Mouse (Mus musculus) gastrocnemius, postnatal 10 days (tissue): ENCODE data around the gene Olfr91. TPM values are rescaled to one million over a fixed set of nuclear protein-coding genes. Genes with fewer than 3 reads are reported as not detected.
"Not testable (repeated sequence)": the region's sequence is repeated elsewhere in the genome, so short reads cannot be mapped to it uniquely, and the experiment has no call there.

Source experiments
- DNase-seq: peaks from one replicate; pipeline ENCODE4 v3.0.0; 2021; ENCODE audit warnings: mixed read lengths
- long read RNA-seq, 2 experiments: library from polyadenylated mRNA; stranded (forward); transcript quantifications; one replicate each; pipeline ENCODE4 v2.0.0; 2021
- total RNA-seq, 2 experiments: library from RNA; stranded (reverse); gene quantifications; 2 replicates each; pipeline ENCODE4 v1.2.3; 2021

Gene Olfr91
- total RNA-seq, result not detected
- long read RNA-seq, experiment 1, result 0 reads
- long read RNA-seq, experiment 2, result 0 reads

DNA sequence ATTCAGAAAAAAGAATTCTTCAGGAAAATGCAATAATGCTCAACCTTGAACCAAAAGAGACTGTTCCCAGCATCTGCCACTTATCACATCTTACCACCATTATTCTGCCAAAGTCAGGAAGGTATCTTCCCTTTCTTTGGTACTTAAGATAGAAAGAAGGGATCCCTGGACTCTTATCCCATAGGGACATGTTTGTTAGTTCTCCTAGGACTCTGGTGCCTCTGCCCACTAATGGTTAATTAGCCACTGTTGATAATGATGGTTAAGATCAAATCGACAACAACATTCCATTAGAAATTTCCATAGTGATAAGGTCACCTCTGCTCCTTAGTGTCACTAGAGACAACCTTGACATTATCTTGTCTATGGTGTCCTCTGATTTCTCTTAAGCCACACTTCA, at the start of gene Olfr91:
Gene Olfr91 (minus strand): TSS at position 101 of the 400 bp plus-strand sequence.
- no peak for DNase-seq

DNA sequence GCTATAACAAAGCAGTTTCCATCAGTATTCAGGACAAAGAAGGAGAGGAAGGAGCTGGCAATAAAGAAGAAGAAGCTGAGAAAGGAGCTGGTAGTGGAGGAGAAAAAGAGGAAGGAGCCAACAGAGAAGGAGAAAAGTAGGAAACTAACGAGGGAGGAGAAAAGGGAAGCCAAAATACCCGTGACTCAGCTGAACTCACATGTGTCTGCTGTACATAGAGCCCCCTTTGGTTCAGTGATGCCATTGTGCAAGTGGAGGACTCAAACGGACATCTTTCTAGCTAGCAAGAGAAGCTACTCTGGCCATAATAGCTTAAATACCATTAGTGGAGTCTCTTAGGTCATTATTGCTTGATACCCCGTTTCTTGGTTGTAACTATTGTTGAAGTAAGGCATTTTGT, 33.3 kb upstream of the Olfr91 start:
- not testable (repeated sequence) for DNase-seq

DNA sequence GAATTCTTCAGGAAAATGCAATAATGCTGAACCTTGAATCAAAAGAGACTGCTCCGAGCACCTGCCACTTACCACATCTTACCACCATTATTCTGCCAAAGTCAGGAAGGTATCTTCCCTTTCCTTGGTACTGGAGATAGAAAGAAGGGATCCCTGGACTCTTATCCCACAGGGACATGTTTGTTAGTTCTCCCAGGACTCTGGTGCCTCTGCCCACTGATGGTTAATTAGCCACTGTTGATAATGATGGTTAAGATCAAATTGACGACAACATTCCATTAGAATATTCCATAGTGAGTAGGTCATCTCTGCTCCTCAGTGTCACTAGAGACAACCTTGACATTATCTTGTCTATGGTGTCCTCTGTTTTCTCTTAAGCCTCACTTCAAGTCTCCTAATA, 21.9 kb upstream of the Olfr91 start, which contains the start of gene Olfr92:
Gene Olfr92 (minus strand): TSS at position 101 of the 400 bp plus-strand sequence.
- no peak for DNase-seq

DNA sequence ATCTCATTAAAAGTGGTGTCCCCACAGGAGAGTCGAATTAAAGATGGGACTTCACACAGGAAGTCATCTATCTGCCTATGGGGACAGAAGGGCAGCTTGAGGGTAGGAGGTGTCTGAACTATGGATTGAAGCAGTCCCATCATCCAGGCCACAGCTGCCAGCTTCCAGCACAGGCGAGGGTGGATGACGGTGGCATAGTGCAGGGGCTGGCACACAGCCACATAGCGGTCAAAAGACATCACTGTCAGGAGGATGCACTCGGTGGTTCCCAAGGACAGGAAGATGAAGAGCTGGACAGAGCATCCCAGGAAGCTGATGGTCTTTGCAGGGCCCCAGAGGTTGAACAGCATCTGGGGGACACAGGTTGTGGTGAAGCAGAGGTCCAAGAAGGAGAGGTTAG, 4.8 kb downstream of the Olfr91 start:
- no peak for DNase-seq

DNA sequence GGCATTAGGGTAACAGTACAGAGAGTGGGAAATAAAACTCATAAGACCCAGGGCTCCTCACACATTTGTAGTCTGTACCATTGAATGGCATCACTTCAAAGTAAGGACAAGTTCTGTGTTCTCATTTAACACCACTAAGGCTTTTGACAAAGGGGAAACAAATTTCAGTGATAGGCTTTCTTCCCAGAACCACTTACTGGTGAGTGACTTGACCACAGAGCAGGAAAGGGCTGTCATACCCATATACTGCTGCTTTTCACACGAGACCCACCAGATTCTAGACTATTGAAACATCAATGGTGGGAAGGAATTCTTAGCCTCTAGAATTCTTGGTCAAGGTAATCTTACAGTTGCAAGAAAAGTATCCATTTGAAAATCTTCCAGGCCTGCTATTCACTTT, 5.9 kb downstream of the Olfr91 start:
- no peak for DNase-seq

DNA sequence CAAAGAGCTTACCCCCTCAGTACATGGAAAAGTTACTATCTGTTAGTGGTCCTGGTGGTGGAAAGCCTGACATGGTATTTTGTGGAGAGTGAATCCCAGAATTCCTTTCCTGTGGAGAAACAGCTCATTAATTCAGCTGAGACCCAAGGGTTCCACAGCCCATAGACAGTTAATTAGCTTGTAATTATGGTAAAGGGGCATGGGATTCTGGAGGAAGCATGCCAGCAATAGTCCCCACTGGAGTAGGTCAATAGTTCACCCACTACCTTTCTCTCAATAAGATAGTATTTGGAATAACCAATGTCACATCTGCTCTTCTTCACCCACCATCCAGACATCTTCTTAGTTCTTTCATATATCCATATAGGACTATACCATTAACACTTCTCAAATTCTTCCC, 9.7 kb downstream of the Olfr91 start, which contains the start of gene Olfr90:
Gene Olfr90 (minus strand): TSS at position 101 of the 400 bp plus-strand sequence.
- no peak for DNase-seq

DNA sequence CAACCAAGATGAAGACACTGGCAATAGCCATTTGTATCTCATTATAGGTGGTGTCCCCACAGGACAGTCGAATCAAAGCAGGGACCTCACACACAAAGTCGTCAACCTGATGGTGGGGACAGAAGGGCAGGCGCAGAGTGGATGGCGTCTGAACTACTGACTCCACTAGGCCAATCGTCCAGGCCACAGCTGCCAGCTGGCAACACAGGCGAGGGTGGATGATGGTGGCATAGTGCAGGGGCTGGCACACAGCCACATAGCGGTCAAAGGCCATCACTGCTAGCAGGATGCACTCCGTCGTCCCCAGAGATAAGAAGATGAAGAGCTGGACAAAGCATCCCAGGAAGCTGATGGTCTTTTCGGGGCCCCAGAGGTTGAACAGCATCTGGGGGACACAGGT, 12.5 kb downstream of the Olfr91 start:
- DNase-seq, result no peak

DNA sequence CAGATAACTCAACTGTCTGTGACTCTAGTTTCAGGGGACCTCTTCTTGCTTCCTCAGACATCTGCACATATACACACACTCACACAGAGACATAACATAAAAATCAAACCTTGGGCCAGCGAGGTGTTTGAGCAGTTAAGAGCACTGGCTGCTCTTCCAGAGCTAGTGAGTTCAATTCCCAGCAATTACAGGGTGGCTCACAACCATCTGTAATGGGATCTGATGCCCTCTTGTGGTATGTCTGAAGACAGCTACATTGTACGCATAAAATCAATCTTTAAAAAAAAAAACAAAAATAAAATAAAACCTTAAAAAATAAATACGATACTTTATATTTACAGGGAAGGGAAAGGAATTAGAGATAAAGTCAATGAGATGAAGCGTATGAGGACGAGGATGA, 13.4 kb downstream of the Olfr91 start:
- no peak for DNase-seq

DNA sequence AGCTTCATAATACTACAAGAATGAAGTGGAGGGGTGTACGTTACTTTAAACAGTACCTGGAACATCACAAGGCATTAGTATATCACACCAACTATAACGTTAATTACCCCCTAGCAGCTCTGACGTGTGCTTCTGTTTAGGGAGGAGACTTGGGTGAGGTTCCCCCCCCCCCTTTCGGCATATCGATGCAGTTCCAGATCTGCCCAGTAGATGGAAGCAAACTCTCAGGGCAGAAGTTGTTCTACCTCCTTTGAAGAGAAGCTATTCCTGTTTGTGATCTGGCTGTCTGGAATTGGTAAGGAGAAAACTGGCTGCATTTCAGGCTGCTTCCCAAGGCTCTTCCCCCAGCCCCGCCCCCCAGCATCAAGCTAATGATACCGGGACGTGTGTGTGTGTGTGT, 14.8 kb downstream of the Olfr91 start:
- DNase-seq, result peak; percentile 60

DNA sequence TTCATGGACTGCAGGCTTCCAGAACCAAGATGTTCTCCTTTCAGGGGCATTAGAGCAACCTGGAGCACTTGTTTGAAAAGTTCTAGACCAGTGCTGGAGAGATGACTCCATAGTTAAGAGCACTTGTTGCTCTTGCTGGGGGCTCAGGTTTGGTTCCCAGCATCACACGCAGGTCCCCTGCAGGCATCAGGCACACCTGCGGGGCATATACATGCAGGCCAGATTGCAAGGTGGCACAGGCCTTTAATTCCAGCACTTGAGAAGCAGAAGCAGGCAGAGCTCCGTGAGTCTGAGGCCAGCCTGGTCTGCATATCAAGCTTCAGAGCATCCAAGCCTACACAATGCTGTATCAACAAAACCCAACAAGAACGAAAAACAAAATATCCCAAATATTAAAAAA, 16.4 kb downstream of the Olfr91 start:
- DNase-seq, result no peak

DNA sequence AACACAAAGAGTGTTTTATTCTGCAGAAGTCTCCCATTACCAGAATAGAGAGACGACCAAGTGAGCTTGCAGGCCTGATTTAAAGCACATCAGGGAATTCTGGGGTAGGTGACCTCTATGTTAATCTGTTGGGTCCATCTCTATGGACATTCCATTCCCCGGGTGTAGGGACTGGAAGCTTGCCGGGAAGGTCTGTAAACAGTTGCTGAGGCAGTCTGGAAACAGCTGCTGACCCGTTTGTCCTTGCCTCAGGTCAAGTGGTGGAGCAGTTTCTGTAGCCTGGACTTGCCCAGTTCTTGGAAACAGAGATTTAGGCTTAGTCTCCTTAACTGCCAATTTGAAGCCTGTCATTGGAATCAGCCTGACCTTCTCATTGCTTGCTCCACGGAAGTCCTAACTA, 18.0 kb downstream of the Olfr91 start:
- peak; percentile 27 for DNase-seq

DNA sequence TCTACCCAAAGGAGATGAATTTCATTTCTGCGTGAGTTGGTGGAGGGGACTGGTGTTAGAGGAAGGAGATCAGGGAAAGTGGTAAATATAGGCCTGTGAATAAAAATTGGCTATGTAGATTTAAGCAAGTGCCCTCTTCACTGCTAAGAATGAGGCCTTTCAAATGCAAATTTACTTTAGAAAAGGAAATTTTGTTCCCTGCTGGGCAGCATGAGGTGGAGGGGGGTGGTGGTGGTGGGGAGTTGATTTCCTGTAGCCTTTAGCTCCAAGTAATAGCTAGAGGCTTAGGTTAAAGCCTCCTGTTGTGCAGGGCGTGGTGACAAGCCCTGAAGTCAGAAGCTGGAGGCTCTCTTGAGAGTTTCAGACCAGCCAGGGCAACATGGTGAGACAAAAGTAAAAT, 19.1 kb downstream of the Olfr91 start:
- no peak for DNase-seq

DNA sequence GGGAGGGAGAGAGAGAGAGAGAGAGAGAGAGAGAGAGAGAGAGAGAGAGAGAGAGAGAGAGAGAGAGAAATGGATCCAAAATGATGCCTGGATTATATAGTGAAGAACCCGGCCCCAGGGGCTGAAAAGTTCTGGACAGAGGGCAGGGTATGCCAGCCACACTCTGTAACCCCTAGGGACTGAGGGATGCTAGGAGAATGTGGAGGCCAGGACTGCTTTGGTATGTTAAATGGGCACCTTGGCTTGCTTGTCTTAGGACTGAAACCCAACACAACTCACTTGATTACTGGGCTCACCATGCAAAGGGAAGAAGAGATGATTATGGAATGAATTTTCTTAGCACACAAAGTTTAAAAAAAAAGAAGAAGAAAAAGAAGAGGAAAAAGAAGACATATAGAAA, 19.9 kb downstream of the Olfr91 start:
- no peak for DNase-seq

DNA sequence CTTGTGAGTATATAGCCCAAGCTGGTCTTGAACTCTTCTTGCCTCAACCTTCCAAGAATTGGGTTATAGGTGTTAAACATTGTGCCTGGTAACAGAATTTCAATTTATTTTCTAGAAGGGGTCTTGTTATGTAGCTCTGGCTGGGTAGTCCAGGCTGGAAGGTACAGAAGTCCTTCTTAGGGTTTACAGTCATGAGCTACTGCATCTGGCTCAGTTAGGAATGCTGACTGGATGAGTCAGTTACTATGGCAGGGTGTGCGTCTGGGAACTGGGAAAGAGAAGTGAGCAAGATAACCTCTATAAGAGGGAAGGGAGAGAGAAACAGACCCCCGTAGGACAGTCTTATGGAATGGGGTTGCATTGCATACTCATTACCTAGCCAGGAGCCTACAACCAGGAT, 22.3 kb downstream of the Olfr91 start:
- DNase-seq, result no peak

DNA sequence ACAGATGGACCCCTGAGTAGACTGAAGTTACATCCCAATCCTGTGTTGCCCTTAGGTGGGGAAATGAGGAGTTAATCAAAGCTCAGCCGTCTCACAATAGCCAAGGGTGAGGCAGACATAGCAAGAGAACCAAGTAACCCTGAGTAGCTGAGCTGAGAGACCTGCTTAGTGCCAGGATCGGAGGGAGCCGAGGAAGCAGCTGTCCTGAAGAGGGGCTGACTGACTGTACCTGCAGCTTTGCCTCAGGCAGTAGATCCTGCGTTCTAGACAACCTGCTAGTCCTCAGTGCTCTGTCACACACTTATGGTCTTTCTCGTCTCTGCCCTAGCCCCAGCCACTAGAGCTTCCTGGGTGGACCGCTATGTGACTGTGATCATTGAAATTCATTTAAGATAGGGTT, 22.9 kb downstream of the Olfr91 start:
- no peak for DNase-seq

DNA sequence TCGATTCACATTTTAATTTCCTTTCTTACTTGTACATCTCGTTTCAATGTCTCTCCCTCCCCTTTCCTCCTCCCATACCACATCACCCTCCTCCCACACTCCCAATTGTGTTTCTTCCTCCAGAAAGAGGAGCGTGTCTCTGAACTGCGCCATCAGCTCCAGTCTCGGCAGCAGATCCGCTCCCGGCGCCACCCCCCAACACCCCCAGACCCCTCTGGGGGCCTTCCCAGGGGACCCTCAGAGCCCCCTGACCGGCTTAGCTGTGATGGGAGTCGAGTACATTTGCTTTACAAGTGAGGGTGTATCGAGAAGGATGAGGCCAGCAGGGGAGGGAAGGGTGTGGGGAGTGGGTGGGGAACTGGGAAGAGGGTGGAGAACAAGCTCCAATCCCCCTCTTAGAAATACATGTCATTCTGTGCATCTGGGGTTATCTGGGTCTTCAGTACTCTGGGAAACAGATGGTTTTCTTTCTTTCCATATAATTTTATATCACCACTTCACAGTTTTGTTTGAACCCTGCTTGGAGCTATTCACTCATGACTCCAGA, 25.3 kb downstream of the Olfr91 start:
- no peak for DNase-seq

DNA sequence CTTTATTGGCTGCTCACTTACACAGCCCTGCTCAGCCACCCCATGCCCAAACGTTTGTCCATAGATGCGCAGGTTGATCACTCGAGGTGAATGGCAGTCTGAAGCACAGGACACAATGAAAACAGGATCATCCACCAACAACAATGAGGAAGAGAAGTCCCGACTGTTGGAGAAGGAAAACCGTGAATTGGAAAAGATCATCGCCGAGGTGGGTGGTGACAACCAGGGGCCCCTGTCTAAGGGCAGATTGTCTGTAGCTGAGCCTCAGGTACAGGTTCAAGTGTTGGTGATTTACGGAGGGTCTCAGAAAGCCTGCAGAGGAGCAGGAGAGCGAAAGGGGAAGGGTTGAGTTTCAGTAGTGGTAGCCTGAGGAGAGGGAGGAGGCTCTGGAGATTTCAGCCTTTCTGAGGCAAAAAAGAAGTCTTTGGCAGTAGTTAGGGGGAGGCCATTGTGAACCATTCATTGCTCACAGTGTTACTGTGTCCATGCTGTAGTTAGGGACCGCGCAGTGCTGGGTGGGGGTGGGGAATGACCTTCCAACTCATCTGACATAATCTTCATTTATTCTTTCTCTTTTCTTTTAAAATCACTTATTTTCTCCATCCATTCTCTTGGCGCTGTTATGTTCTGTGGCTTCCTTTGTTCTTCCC, 25.9 kb downstream of the Olfr91 start:
- DNase-seq, result no peak

DNA sequence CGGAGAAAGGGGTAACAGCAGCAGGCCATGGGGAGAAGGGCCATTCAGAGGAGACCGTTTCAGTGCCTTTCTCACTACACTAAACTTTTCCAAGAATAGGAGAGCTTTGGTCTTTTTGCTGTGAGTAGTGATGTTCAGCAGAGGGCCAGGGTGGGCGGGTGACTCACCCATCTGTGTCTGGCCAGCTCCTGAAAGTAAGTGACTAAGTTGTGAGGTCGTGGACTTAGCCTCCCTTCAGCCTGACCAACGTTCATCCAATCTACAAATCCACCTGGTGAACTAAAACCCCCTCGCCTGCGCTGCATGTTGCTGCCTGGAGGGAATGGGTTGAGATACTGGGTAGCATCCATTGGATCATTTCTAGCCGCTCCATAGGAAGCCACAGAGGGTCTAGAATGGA, 28.0 kb downstream of the Olfr91 start:
- no peak for DNase-seq

DNA sequence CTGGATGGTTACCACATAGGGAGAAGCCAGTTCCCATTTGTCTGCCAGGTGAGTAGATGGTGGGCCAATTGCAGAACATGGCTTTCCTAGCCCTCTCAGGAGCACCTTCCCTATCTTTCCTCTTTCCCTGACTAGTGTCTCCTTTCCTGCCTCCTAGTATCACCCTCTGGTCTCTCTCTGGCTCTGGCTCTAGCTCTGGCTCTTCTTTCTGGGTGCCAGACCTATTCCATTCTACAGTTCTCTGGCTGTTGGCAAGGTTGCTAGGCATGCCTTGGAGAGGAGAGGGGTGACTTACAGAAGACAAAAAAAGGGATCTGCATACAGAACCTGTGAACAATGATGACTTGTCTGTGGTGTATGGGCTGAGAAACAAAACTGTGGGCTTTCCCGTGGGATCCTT, 30.2 kb downstream of the Olfr91 start:
- no peak for DNase-seq

DNA sequence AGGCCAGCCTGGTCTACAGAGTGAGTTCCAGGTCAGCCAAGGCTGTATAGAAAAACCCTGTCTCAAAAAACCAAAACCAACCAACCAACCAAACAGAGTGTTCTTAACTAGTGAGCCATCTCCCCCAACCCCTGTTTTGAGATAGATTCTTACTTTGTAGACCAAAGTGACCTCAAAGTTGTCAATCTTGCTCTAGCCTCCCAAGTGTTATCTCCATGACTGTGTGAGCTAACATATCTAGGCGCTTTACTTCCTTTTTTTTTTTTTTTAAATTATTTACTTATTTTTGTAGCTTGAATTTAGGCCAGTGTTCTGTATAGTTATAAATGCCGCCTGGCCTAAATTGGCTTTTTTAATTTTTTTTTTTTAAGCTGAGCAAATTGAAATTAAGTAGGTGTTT, 32.1 kb downstream of the Olfr91 start:
- no peak for DNase-seq

DNA sequence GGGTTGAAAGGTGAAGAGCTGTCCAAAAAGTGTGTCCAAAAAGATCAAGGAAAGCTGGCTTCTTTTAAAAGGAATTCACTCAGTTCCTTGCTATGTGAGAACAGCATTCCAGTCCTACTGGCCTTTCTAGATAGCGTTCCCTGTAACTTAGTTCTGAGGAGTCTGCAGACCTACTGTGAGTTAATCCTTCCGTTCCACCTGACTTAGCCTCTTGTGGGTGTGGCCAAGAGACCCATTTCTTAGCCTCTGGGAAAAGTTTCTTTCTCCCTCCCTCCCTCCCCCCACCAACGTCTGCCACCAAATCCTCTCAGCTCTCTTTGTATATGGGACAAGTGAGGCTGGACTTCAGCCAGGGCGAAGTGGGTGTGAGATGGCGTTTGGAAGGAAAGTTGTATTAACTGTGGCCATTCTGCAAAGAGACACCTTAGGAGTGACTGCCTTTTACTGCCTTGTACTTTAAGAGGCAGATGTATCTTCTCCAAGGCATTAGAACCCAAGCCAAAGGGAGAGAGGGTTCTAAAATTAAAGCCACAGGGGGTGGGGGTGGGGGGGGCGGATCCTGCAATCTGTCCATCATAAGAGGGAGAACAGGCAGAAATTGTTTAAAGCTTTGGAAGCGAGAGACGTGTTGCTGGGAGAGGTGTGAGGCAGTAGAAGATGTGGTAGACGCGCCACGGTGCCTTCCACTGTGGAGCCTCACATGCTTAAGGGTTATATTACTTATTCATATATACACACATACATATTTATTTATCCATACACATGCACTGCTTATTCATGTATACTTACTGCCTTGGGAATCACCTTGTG, 34.2 kb downstream of the Olfr91 start:
- DNase-seq, result no peak

DNA sequence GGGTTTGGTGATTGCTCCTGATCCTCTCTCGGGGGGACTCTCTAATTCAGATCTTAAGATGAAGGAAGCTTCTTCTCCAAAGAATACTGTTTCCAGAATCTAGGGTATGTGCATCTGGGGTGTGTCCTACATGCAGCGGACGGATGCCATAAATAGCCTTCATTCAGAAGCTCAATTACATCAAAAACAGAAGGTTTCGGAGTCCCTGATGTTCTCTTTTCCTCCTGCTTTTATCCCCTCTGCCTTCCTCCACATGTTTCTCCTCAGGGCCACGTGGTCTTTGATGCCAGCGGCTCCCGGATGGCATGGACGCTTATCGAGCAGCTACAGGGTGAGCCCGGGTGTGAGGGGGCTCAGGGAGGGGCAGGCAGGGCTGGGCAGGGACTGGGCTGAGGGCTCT, 35.0 kb downstream of the Olfr91 start:
- DNase-seq, result no peak

DNA sequence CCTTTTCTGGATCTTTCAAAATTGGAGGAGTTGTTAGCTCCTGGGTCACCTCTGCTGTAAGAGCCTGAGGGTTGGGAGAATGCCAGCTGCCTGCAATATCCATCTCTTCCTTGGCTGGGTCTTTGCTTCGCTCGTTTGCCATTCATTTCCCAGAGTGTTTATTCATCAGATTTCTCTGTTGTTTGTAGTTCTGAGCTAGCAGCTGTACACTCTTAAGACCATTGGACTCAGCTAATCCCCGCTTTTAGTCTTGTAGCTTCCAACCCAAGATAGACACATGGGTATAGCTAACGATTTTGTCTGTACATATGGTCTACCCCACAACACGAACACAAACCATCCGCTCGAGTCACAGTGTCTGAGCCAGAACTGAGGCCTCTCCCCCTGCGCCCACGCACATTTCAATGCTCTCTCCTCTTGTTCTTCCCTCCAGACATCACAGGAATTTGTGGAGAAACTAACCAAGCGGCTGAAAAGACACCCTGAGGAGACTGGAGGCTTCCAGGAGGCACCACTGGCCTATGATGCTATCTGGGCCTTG, 35.9 kb downstream of the Olfr91 start:
- DNase-seq, result no peak
